Mouse (Mus musculus): Measurements from ENCODE around the gene Gdf11. TPM values are rescaled to one million over a fixed set of nuclear protein-coding genes. Genes with fewer than 3 reads are reported as not detected.

Gene Gdf11
- polyA plus RNA-seq, 1 experiment from 2014 or later = 10.8 TPM

GRCm38 (mm10) chr10:128845516-128845915, 46.0 kb downstream of the Gdf11 start:
- no peaks in the 10 kb centered on the region for H3K4me1 ChIP-seq
- no peak overlapping the region for H3K4me3 ChIP-seq
- no peaks in the 10 kb centered on the region for H3K9me3 ChIP-seq
- no peak overlapping the region for H3K9ac ChIP-seq
- no peak for ATAC-seq (ENCODE audit: insufficient number of reproducible peaks, insufficient read depth, low FRiP score, low TSS enrichment)
- H3K36me3 ChIP-seq = peaks cover 65% of the 10 kb centered on the region
- 74% methylated on average over 2 of the region's 2 CpGs for WGBS
- no peaks in the 10 kb centered on the region for H3K27me3 ChIP-seq
- H3K4me2 ChIP-seq (replicated peaks) = no peak overlapping the region
- H3K27ac ChIP-seq = no peak overlapping the region

DNA sequence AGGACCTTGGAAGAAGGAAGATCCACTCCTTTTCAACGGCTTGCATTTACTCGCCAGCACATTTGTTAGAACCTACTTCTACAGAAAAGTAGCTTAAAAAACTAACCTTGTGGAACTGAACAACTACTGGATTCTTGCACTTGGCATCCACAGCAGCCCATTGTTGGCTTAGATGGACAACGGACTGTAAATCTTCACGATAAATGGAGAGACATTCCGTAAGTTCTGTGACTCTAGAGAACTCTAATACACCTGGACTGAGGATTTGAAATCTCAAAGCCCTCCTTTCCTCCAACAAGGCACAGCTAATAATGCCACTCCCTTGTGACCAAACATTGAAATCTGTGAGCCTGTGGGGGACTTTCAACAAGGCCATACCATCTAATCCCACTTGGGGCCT, 48.3 kb downstream of the Gdf11 start:
- H3K27me3 ChIP-seq = no peaks in the 10 kb centered on the region
- H3K9ac ChIP-seq = no peak overlapping the region
- no peaks in the 10 kb centered on the region for H3K4me1 ChIP-seq
- no peak overlapping the region for H3K4me3 ChIP-seq
- peaks cover 62% of the 10 kb centered on the region for H3K36me3 ChIP-seq
- no peak overlapping the region for H3K4me2 ChIP-seq (replicated peaks)
- no peak for ATAC-seq (ENCODE audit: insufficient number of reproducible peaks, insufficient read depth, low FRiP score, low TSS enrichment)
- no peak overlapping the region for H3K27ac ChIP-seq
- no peaks in the 10 kb centered on the region for H3K9me3 ChIP-seq
- WGBS = 92% methylated on average over 5 of the region's 5 CpGs

DNA sequence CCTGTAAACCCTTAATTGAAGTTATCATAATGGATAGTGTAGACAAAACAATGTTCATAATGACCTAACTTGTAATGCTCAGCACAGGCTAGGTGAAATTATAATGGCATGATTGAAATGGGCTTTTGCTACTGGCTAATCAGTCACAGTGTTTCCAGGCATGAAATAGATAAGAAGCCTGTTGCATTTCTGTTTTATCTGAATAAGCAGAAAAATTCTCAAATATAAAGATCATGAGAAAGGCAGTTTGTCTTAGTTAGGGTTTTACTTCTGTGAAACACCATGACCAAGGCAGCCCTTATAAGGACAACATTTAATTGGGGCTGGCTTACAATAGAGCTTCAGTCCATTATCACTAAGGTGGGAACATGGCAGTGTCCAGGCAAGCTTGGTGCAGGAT, 50.9 kb downstream of the Gdf11 start:
- H3K27ac ChIP-seq = no peak overlapping the region
- H3K4me1 ChIP-seq = no peaks in the 10 kb centered on the region
- no peak overlapping the region for H3K4me3 ChIP-seq
- no peak for ATAC-seq (ENCODE audit: insufficient number of reproducible peaks, insufficient read depth, low FRiP score, low TSS enrichment)
- peaks cover 68% of the 10 kb centered on the region for H3K36me3 ChIP-seq
- no peak overlapping the region for H3K9ac ChIP-seq
- no peaks in the 10 kb centered on the region for H3K9me3 ChIP-seq
- H3K4me2 ChIP-seq (replicated peaks) = no peak overlapping the region
- H3K27me3 ChIP-seq = no peaks in the 10 kb centered on the region

DNA sequence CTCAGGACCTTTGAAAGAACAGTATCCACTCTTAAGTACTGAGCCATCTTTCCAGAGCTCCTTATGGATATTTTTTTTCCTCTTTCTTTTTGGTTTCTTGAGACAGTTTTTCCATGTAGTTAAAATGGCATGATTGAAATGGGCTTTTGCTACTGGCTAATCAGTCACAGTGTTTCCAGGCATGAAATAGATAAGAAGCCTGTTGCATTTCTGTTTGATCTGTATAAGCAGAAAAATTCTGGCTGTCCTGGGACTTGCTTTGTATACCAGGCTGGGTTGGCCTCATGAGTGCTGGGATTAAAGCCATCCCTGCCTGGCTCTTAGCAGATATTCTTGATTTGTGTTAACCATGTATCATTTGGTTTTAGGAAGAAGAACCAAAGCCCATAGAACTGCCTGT, 52.1 kb downstream of the Gdf11 start:
- Histone ChIP-seq H3K9me3 (no peaks in the 10 kb centered on the region), H3K27ac (no peak overlapping the region), H3K4me2 (replicated peaks) (no peak overlapping the region), H3K4me3 (no peak overlapping the region), H3K27me3 (no peaks in the 10 kb centered on the region), H3K36me3 (peaks cover 70% of the 10 kb centered on the region), H3K4me1 (no peaks in the 10 kb centered on the region), H3K9ac (no peak overlapping the region)
- no peak for ATAC-seq (ENCODE audit: insufficient number of reproducible peaks, insufficient read depth, low FRiP score, low TSS enrichment)

DNA sequence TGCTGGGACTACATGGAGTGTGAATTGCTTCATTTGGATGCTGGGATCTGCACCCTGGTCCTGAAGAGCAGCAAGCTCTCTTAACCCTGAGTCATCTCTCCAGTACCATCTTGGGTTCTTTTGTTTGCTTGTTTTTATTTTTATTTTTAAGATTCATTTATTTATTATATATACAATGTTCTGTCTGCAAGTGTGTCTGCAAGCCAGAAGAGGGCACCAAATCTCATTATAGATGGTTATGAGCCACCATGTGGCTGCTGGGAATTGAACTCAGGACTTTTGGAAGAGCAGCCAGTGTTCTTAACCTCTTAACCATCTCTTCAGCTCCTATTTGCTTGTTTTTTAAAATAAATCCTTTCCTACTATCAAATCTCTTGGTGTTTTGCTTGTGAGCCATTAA, 54.1 kb downstream of the Gdf11 start:
- Histone ChIP-seq H3K4me3 (no peak overlapping the region), H3K27ac (no peak overlapping the region), H3K27me3 (no peaks in the 10 kb centered on the region), H3K4me2 (replicated peaks) (no peak overlapping the region), H3K4me1 (no peaks in the 10 kb centered on the region), H3K9ac (no peak overlapping the region), H3K36me3 (peaks cover 72% of the 10 kb centered on the region), H3K9me3 (no peaks in the 10 kb centered on the region)
- ATAC-seq (ENCODE audit: insufficient number of reproducible peaks, insufficient read depth, low FRiP score, low TSS enrichment) = no peak

Other genes starting within 250 kb of the Gdf11 start
- gene Ikzf4, start 245.7 kb downstream of the Gdf11 start, polyA plus RNA-seq (2016; fragmentation: Nextera tagmentation; extraction: Ambion mirVana) = 5.5 and 6.6 TPM in 2 replicates
- gene Suox, start 217.6 kb downstream of the Gdf11 start, polyA plus RNA-seq (2016; fragmentation: Nextera tagmentation; extraction: Ambion mirVana) = 18.5 and 19.5 TPM in 2 replicates
- 80.0 and 85.6 TPM in 2 replicates for gene Rab5b, start 195.5 kb downstream of the Gdf11 start, polyA plus RNA-seq (2016; fragmentation: Nextera tagmentation; extraction: Ambion mirVana)
- gene Pmel, start 187.5 kb downstream of the Gdf11 start, polyA plus RNA-seq (2016; fragmentation: Nextera tagmentation; extraction: Ambion mirVana) = 26.3 and 48.0 TPM in 2 replicates
- gene Cdk2, start 186.7 kb downstream of the Gdf11 start, polyA plus RNA-seq (2016; fragmentation: Nextera tagmentation; extraction: Ambion mirVana) = 134 and 143 TPM in 2 replicates
- gene Dgka, start 146.9 kb downstream of the Gdf11 start, polyA plus RNA-seq (2016; fragmentation: Nextera tagmentation; extraction: Ambion mirVana) = 9.3 and 10.4 TPM in 2 replicates
- gene Pym1, start 143.8 kb downstream of the Gdf11 start, polyA plus RNA-seq (2016; fragmentation: Nextera tagmentation; extraction: Ambion mirVana) = 48.9 and 53.1 TPM in 2 replicates
- 0.42 and 0.93 TPM in 2 replicates for gene Mmp19, start 100.8 kb downstream of the Gdf11 start, polyA plus RNA-seq (2016; fragmentation: Nextera tagmentation; extraction: Ambion mirVana)
- gene Dnajc14, start 87.7 kb downstream of the Gdf11 start, polyA plus RNA-seq (2016; fragmentation: Nextera tagmentation; extraction: Ambion mirVana) = 55.6 and 60.5 TPM in 2 replicates
- gene Tmem198b, start 87.3 kb downstream of the Gdf11 start, polyA plus RNA-seq (2016; fragmentation: Nextera tagmentation; extraction: Ambion mirVana) = 24.8 and 25.7 TPM in 2 replicates
- 227 and 230 TPM in 2 replicates for gene Sarnp, start 74.4 kb downstream of the Gdf11 start, polyA plus RNA-seq (2016; fragmentation: Nextera tagmentation; extraction: Ambion mirVana)
- 31.5 and 35.5 TPM in 2 replicates for gene Ormdl2, start 70.1 kb downstream of the Gdf11 start, polyA plus RNA-seq (2016; fragmentation: Nextera tagmentation; extraction: Ambion mirVana)
- gene Cd63, start 9.3 kb upstream of the Gdf11 start, polyA plus RNA-seq (2016; fragmentation: Nextera tagmentation; extraction: Ambion mirVana) = 459 and 465 TPM in 2 replicates
- gene Rdh5, start 31.2 kb upstream of the Gdf11 start, polyA plus RNA-seq (2016; fragmentation: Nextera tagmentation; extraction: Ambion mirVana) = 14.2 and 14.7 TPM in 2 replicates
- 210 and 215 TPM in 2 replicates for gene Bloc1s1, start 32.3 kb upstream of the Gdf11 start, polyA plus RNA-seq (2016; fragmentation: Nextera tagmentation; extraction: Ambion mirVana)
- 5.2 TPM in 2 replicates for gene Itga7, start 42.1 kb upstream of the Gdf11 start, polyA plus RNA-seq (2016; fragmentation: Nextera tagmentation; extraction: Ambion mirVana)
- gene Mettl7b, start 69.3 kb upstream of the Gdf11 start, polyA plus RNA-seq (2016; fragmentation: Nextera tagmentation; extraction: Ambion mirVana) = 0.13 TPM in 1 of 2 replicates, not detected in the other
- not detected in 2 replicates for gene Olfr9, start 97.7 kb upstream of the Gdf11 start, polyA plus RNA-seq (2016; fragmentation: Nextera tagmentation; extraction: Ambion mirVana)
- gene Olfr763, start 119.1 kb upstream of the Gdf11 start, polyA plus RNA-seq (2016; fragmentation: Nextera tagmentation; extraction: Ambion mirVana) = not detected in 2 replicates
- not detected in 2 replicates for gene Olfr764-ps1, start 148.2 kb upstream of the Gdf11 start, polyA plus RNA-seq (2016; fragmentation: Nextera tagmentation; extraction: Ambion mirVana)
- not detected in 2 replicates for gene Olfr765, start 158.3 kb upstream of the Gdf11 start, polyA plus RNA-seq (2016; fragmentation: Nextera tagmentation; extraction: Ambion mirVana)
- not detected in 2 replicates for gene Olfr766-ps1, start 177.3 kb upstream of the Gdf11 start, polyA plus RNA-seq (2016; fragmentation: Nextera tagmentation; extraction: Ambion mirVana)
- not detected in 2 replicates for gene Olfr767, start 191.2 kb upstream of the Gdf11 start, polyA plus RNA-seq (2016; fragmentation: Nextera tagmentation; extraction: Ambion mirVana)
- not detected in 2 replicates for gene Olfr768, start 207.7 kb upstream of the Gdf11 start, polyA plus RNA-seq (2016; fragmentation: Nextera tagmentation; extraction: Ambion mirVana)
- gene Olfr769, start 226.1 kb upstream of the Gdf11 start, polyA plus RNA-seq (2016; fragmentation: Nextera tagmentation; extraction: Ambion mirVana) = not detected in 2 replicates
- gene Olfr770, start 247.3 kb upstream of the Gdf11 start, polyA plus RNA-seq (2016; fragmentation: Nextera tagmentation; extraction: Ambion mirVana) = not detected in 2 replicates